Comparison of ENCODE assay signal across 12 mouse cellular contexts in the genomic region with DNA sequence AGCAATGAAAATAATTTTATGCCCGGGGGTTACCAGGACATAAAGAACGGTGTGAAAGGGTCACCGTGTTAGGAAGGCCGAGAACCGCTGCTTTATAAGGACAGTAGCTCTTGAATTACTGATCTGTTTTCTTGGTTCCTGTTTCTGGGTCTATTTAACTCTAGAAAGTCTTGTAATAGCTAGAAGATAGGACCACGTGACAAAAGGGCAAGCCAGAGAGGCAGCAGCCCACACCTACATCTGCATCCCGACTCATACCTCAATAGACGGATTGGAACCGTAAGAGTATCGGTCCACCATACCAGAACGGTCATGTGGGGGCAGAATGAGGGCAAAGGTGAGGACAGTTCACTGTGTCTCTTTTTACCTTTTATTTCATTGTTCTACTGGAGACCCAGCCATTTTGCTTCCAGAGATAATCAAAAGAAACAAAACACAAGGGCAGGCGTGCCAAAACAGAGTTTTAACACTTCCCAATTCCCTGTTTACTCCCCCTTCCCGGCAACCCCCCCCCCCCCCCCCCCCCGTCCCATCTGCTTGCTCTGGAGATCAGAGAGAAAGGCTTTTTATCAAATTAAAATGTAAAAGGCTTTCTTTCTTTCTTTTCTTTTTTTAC. TPM values are rescaled to one million over a fixed set of nuclear protein-coding genes. Genes with fewer than 3 reads are reported as not detected.
DNase-seq lines count a peak whose midpoint lies in the region; ATAC-seq and TF ChIP-seq lines count a peak whose summit lies in the region.
"Had no signal": no experiment of that assay in that cellular context is flagged by ENCODE, and none has a peak within 500 bp of the region (broad histone marks: within the 10 kb centered on the region; RNA-seq: fewer than 3 reads in every experiment).

No protein-coding gene starts in this region.

- H3K9ac ChIP-seq in kidney, embryonic 15.5 days, result no peak overlapping the region
- no peak overlapping the region for H3K9ac ChIP-seq in neural tube, embryonic 13.5 days
- H3K9ac ChIP-seq in neural tube, embryonic 15.5 days (replicated peaks), result no peak overlapping the region
- H3K9ac ChIP-seq in intestine, postnatal 0 days (ENCODE audit: low read depth, low read length), result no peak overlapping the region

- H3K4me3 ChIP-seq in kidney, embryonic 15.5 days (replicated peaks), result no peak overlapping the region
- no peak overlapping the region for H3K4me3 ChIP-seq in neural tube, embryonic 13.5 days
- no peak overlapping the region for H3K4me3 ChIP-seq in neural tube, embryonic 15.5 days (replicated peaks)
- no peak overlapping the region for H3K4me3 ChIP-seq in intestine, postnatal 0 days (ENCODE audit: low read depth, low read length)
- H3K4me3 ChIP-seq: heart, adult 2 months; hindbrain, embryonic 10.5 days; myocyte had no signal

- WGBS in kidney, embryonic 15.5 days, result 52% methylated on average over 14 of the region's 14 CpGs
- 76% methylated on average over 12 of the region's 14 CpGs for WGBS in neural tube, embryonic 13.5 days
- WGBS in neural tube, embryonic 15.5 days, result 68% methylated on average over 14 of the region's 14 CpGs
- WGBS in intestine, postnatal 0 days, result 61% methylated on average over 14 of the region's 14 CpGs

- intact Hi-C loops in left cerebral cortex, postnatal 10 days (cut with DNase I), result no loop called here

- peak overlapping the region; percentile 28 for H3K4me2 ChIP-seq in kidney, embryonic 15.5 days
- no peak overlapping the region for H3K4me2 ChIP-seq in neural tube, embryonic 13.5 days
- no peak overlapping the region for H3K4me2 ChIP-seq in neural tube, embryonic 15.5 days
- no peak overlapping the region for H3K4me2 ChIP-seq in intestine, postnatal 0 days (replicated peaks; ENCODE audit: low read depth)

- H3K27me3 ChIP-seq in kidney, embryonic 15.5 days, result no peaks in the 10 kb centered on the region
- H3K27me3 ChIP-seq in neural tube, embryonic 13.5 days, result no peaks in the 10 kb centered on the region
- no peaks in the 10 kb centered on the region for H3K27me3 ChIP-seq in neural tube, embryonic 15.5 days (replicated peaks)
- no peaks in the 10 kb centered on the region for H3K27me3 ChIP-seq in intestine, postnatal 0 days (replicated peaks; ENCODE audit: control insufficient read depth, insufficient read depth, low read length)

- peaks cover 19% of the 10 kb centered on the region for H3K4me1 ChIP-seq in kidney, embryonic 15.5 days
- H3K4me1 ChIP-seq in neural tube, embryonic 13.5 days (replicated peaks), result peaks cover 11% of the 10 kb centered on the region; the same call in 1 of the 2 replicates
- H3K4me1 ChIP-seq in neural tube, embryonic 15.5 days, result peaks cover 9% of the 10 kb centered on the region; the same call in 1 of the 2 replicates
- H3K4me1 ChIP-seq in intestine, postnatal 0 days (replicated peaks; ENCODE audit: control insufficient read depth, insufficient read depth, low read length), result peaks cover 6% of the 10 kb centered on the region

- H3K27ac ChIP-seq in kidney, embryonic 15.5 days, result peak overlapping the region; percentile 78
- H3K27ac ChIP-seq in neural tube, embryonic 13.5 days (replicated peaks), result no peak overlapping the region
- H3K27ac ChIP-seq in neural tube, embryonic 15.5 days (replicated peaks), result no peak overlapping the region
- H3K27ac ChIP-seq in intestine, postnatal 0 days (ENCODE audit: low read depth, low read length), result peak overlapping the region; percentile 41; the same call in 1 of the 2 replicates
- H3K27ac ChIP-seq: heart, adult 2 months had no signal

- H3K36me3 ChIP-seq in kidney, embryonic 15.5 days, result no peaks in the 10 kb centered on the region
- no peaks in the 10 kb centered on the region for H3K36me3 ChIP-seq in neural tube, embryonic 13.5 days
- H3K36me3 ChIP-seq in neural tube, embryonic 15.5 days, result no peaks in the 10 kb centered on the region
- peaks cover 14% of the 10 kb centered on the region; the same call in 1 of the 2 replicates for H3K36me3 ChIP-seq in intestine, postnatal 0 days (ENCODE audit: control insufficient read depth, insufficient read depth)
- H3K36me3 ChIP-seq: hindbrain, embryonic 10.5 days had no signal

- no peak for DNase-seq in kidney, adult 11 months
- no peak for DNase-seq in right cerebral cortex, postnatal 4 days
- DNase-seq in left cerebral cortex, postnatal 10 days (ENCODE audit: extremely low spot score in 1 of 2, low spot score in 2 of 2), result no peak

- TF ChIP-seq CTCF in intestine, postnatal 0 days (IDR thresholded peaks at IDR 0.05; ENCODE audit: low read depth), result no peak

- ATAC-seq in kidney, embryonic 15.5 days (replicated peaks; ENCODE audit: low FRiP score), result no peak
- ATAC-seq in neural tube, embryonic 13.5 days (ENCODE audit: low read depth), result 0 out of 2 replicates have a peak, but pooled peaks have one; percentile 50
- ATAC-seq in neural tube, embryonic 15.5 days (ENCODE audit: low FRiP score), result no peak
- ATAC-seq in intestine, postnatal 0 days, result no peak

- H3K9me3 ChIP-seq in kidney, embryonic 15.5 days (replicated peaks), result no peaks in the 10 kb centered on the region
- H3K9me3 ChIP-seq in neural tube, embryonic 13.5 days, result no peaks in the 10 kb centered on the region
- H3K9me3 ChIP-seq in neural tube, embryonic 15.5 days (replicated peaks), result no peaks in the 10 kb centered on the region
- no peaks in the 10 kb centered on the region for H3K9me3 ChIP-seq in intestine, postnatal 0 days (ENCODE audit: control insufficient read depth)
- H3K9me3 ChIP-seq: hindbrain, embryonic 10.5 days had no signal

RNA-seq across cellular contexts. Expression of gene Slc7a8, which starts 27.7 kb away (rescaled TPM):
- 12.8 and 14.2 TPM in 2 replicates for polyA plus RNA-seq in kidney, embryonic 15.5 days (2015; fragmentation: Nextera tagmentation; extraction: Ambion mirVana)
- 4.4 and 5.1 TPM in 2 replicates for polyA plus RNA-seq in neural tube, embryonic 13.5 days (2015; fragmentation: Nextera tagmentation; extraction: Ambion mirVana)
- 6.1 and 8.1 TPM in 2 replicates for polyA plus RNA-seq in neural tube, embryonic 15.5 days (2015; fragmentation: Nextera tagmentation; extraction: Ambion mirVana)
- 34.2 and 36.9 TPM in 2 replicates for polyA plus RNA-seq in intestine, postnatal 0 days (2015; fragmentation: Nextera tagmentation; extraction: Ambion mirVana)
- 10 to 100 TPM; 62.2 to 67.9 TPM for total RNA-seq in left cerebral cortex, postnatal 10 days (2021)
- polyA plus RNA-seq: myocyte had no signal

RNA-seq across cellular contexts. Expression of gene Cebpe, which starts 42.1 kb away (rescaled TPM):
- 0.21 TPM in 1 of 2 replicates, not detected in the other for polyA plus RNA-seq in kidney, embryonic 15.5 days (2015; fragmentation: Nextera tagmentation; extraction: Ambion mirVana)
- polyA plus RNA-seq in neural tube, embryonic 13.5 days (2015; fragmentation: Nextera tagmentation; extraction: Ambion mirVana), result 0.23 TPM in 1 of 2 replicates, not detected in the other
- polyA plus RNA-seq in neural tube, embryonic 15.5 days (2015; fragmentation: Nextera tagmentation; extraction: Ambion mirVana), result 0.12 and 0.29 TPM in 2 replicates
- polyA plus RNA-seq in intestine, postnatal 0 days (2015; fragmentation: Nextera tagmentation; extraction: Ambion mirVana), result not detected in 2 replicates
- not detected for total RNA-seq in left cerebral cortex, postnatal 10 days (2021)
- total RNA-seq: heart, adult 2 months; layer of hippocampus, adult 8-10 months had no signal
- polyA plus RNA-seq: hindbrain, embryonic 10.5 days; myocyte had no signal

RNA-seq across cellular contexts. Expression of gene Gm29776, which starts 55.5 kb away (rescaled TPM):
- 0.09 and 0.21 TPM in 2 replicates for polyA plus RNA-seq in kidney, embryonic 15.5 days (2015; fragmentation: Nextera tagmentation; extraction: Ambion mirVana)
- polyA plus RNA-seq in neural tube, embryonic 13.5 days (2015; fragmentation: Nextera tagmentation; extraction: Ambion mirVana), result 0.12 and 0.24 TPM in 2 replicates
- polyA plus RNA-seq in neural tube, embryonic 15.5 days (2015; fragmentation: Nextera tagmentation; extraction: Ambion mirVana), result 0.18 and 0.19 TPM in 2 replicates
- polyA plus RNA-seq in intestine, postnatal 0 days (2015; fragmentation: Nextera tagmentation; extraction: Ambion mirVana), result 0.09 TPM in 1 of 2 replicates, not detected in the other
- total RNA-seq in left cerebral cortex, postnatal 10 days (2021), result under 1 TPM; 0.15 to 0.22 TPM
- total RNA-seq: heart, adult 2 months; liver, adult 2 months had no signal
- polyA plus RNA-seq: liver, adult 2 months had no signal

RNA-seq across cellular contexts. Expression of gene Rnf212b, which starts 59.8 kb away (rescaled TPM):
- polyA plus RNA-seq in kidney, embryonic 15.5 days (2015; fragmentation: Nextera tagmentation; extraction: Ambion mirVana), result not detected in 2 replicates
- not detected in 2 replicates for polyA plus RNA-seq in neural tube, embryonic 13.5 days (2015; fragmentation: Nextera tagmentation; extraction: Ambion mirVana)
- 0.19 TPM in 1 of 2 replicates, not detected in the other for polyA plus RNA-seq in neural tube, embryonic 15.5 days (2015; fragmentation: Nextera tagmentation; extraction: Ambion mirVana)
- not detected in 2 replicates for polyA plus RNA-seq in intestine, postnatal 0 days (2015; fragmentation: Nextera tagmentation; extraction: Ambion mirVana)
- not detected for total RNA-seq in left cerebral cortex, postnatal 10 days (2021)
- total RNA-seq: heart, adult 2 months; layer of hippocampus, adult 8-10 months; liver, adult 2 months had no signal
- polyA plus RNA-seq: hindbrain, embryonic 10.5 days; liver, adult 2 months; myocyte had no signal

Comparison
In these comparisons a context has a peak if more than half of its experiments do, and no peak if none do; other contexts are left out.
1. H3K27ac ChIP-seq: peak in kidney, embryonic 15.5 days (single experiment) and intestine, postnatal 0 days (single experiment); none in neural tube, embryonic 13.5 days (single experiment) and neural tube, embryonic 15.5 days (single experiment).